Mouse (Mus musculus): ENCODE results near the gene Dok1. TPM values are rescaled to one million over a fixed set of nuclear protein-coding genes. Genes with fewer than 3 reads are reported as not detected.

The Dok1 gene
- total RNA-seq, 2 experiments from 2014 or later: 1.9 to 2.6 TPM

Small RNA genes lying within 50 kb of the gene (microRNA-seq; reads per million reads assigned to microRNA genes)
- gene Mir7040 (ENCODE audit: borderline replicate concordance in 2 of 2): 0.74 to 0.79 reads per million in 2 experiments

Other genes with a start within 250 kb of the Dok1 start
- gene Sema4f, start 93.7 kb downstream of the Dok1 start, total RNA-seq (2021): under 1 TPM; 0.13 to 0.51 TPM
- gene M1ap, start 86.6 kb downstream of the Dok1 start, total RNA-seq (2021): not detected
- 1 to 10 TPM; 4.2 to 5.3 TPM for gene Loxl3, start 702 bp upstream of the Dok1 start, total RNA-seq (2021)
- 10 to 100 TPM; 71.8 to 82.5 TPM for gene Aup1, start 21.1 kb upstream of the Dok1 start, total RNA-seq (2021)
- 10 to 100 TPM; 16.5 to 18.4 TPM for gene Htra2, start 21.8 kb upstream of the Dok1 start, total RNA-seq (2021)
- under 1 TPM; 0.26 to 0.51 TPM for gene Dqx1, start 24.4 kb upstream of the Dok1 start, total RNA-seq (2021)
- not detected for gene Tlx2, start 36.8 kb upstream of the Dok1 start, total RNA-seq (2021)
- 1 to 10 TPM; 6.7 to 7.1 TPM for gene Pcgf1, start 44.4 kb upstream of the Dok1 start, total RNA-seq (2021)
- gene Lbx2, start 52.9 kb upstream of the Dok1 start, total RNA-seq (2021): not detected
- gene Ccdc142, start 68.1 kb upstream of the Dok1 start, total RNA-seq (2021): 1 to 10 TPM in 1 of 2 experiments, under 1 TPM in 1; 0.54 to 1.7 TPM
- 1 to 10 TPM; 1.0 TPM for gene Gm42688, start 68.1 kb upstream of the Dok1 start, total RNA-seq (2021)
- gene Mrpl53, start 75.6 kb upstream of the Dok1 start, total RNA-seq (2021): 100 to 1,000 TPM; 109 to 113 TPM
- gene Mogs, start 82.0 kb upstream of the Dok1 start, total RNA-seq (2021): 1 to 10 TPM; 6.5 to 8.1 TPM
- 10 to 100 TPM; 37.8 to 38.2 TPM for gene Wbp1, start 88.1 kb upstream of the Dok1 start, total RNA-seq (2021)
- gene Ino80b, start 92.0 kb upstream of the Dok1 start, total RNA-seq (2021): 10 to 100 TPM in 1 of 2 experiments, 1 to 10 TPM in 1; 4.8 to 14.0 TPM
- gene Rtkn, start 102.0 kb upstream of the Dok1 start, total RNA-seq (2021): 10 to 100 TPM in 1 of 2 experiments, 1 to 10 TPM in 1; 7.9 to 14.4 TPM
- gene Wdr54, start 122.9 kb upstream of the Dok1 start, total RNA-seq (2021): 1 to 10 TPM; 1.2 to 1.4 TPM
- not detected for gene 1700003E16Rik, start 122.9 kb upstream of the Dok1 start, total RNA-seq (2021)
- gene Dctn1, start 132.4 kb upstream of the Dok1 start, total RNA-seq (2021): 100 to 1,000 TPM; 118 to 126 TPM
- not detected for gene Slc4a5, start 186.4 kb upstream of the Dok1 start, total RNA-seq (2021)